Mouse (Mus musculus) Muller cell, postnatal 12 days (primary cell): ENCODE measurements around the gene Zer1.
A peak's percentile ranks its signal among the peaks of the same experiment; 100 is the strongest.

Experiments used
- DNase-seq: peaks from one replicate; pipeline ENCODE4 v3.0.0-alpha.2; 2015; ENCODE audit errors: inconsistent ontology term

The Zer1 gene

DNA sequence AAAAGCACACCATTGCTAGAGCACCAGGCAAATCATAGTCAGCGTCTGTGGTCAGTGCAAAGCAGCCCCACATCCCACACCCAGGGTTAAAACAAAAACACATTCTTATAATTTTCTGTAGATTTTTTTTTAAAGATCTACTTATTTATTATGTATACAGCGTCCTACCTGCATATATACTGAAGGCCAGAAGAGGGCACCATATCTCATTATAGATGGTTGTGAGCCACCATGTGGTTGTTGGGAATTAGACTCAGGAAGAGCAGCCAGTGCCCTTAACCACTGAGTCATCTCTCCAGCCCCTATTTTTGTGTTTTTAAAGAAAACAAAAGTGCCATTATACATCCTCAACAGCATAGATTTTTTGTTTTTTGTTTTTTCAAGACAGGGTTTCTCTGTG lies 4.4 kb upstream of the Zer1 start:
- peak; percentile 22 for DNase-seq

- DNase-seq: no peak
Measured at GRCm38 (mm10) chr2:30123729-30124471, 485 bp downstream of the Zer1 start.

DNA sequence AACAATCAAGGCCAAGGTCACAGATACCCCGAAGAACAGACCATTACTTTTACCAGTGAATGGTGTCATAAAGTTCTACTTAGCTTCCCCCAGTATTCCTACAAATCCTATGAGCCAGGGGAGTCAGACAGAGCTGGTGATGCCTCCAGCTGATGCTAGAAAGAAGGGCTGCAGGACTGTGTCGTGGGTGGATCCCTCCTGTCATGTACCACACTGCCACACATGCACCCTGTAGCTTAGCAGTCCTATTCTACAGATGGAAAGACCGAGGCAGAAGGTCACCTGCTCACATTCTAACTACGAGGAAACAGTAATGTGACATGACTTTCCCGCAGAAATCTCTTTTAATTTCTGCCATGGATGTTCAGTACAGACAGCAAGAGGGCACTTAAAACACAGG lies 1.6 kb downstream of the Zer1 start:
- no peak for DNase-seq

- DNase-seq: no peak
Measured at GRCm38 (mm10) chr2:30120269-30120668, 4.1 kb downstream of the Zer1 start.

DNA sequence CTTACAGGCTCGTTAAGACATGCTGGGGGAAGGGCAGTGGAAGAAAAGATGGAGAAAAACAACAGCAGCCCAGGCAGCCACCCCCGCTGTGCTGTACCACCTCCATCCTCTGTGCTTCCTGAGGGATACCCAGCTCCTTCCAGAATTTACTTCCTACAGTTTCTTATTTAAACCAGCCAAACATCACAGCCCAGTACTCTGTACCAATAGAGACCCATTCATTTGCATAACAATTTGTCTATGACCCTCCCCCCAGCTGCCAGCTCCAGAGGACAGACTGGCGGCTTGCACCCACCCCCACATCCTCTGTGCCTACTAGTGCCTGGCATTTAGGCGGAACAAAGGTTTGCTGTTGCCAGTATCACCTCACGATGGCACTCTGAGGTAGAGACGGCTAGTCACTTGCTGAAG lies 4.7 kb downstream of the Zer1 start:
- peak; percentile 22 for DNase-seq

DNA sequence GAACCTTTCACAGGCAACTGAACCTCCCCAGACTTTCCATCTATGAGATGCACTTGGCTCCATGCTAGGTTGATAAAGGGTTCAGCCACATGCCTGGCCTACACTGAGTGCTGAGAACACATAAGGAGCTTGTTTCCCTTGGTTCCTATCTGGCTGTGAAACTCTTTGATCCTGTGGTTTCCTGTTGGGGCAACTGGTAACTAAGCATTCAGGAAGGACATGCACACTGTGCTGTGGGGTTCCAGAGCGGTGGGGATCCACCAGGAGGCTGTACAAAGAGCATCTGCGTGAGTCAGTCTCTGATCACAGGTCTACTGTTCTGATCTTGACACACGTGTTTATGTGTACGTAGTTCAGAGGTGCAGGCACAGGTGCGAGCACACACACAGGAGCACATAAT lies 11.8 kb downstream of the Zer1 start:
- no peak for DNase-seq

- no peak for DNase-seq
Measured at GRCm38 (mm10) chr2:30111500-30111899, 12.9 kb downstream of the Zer1 start.

DNA sequence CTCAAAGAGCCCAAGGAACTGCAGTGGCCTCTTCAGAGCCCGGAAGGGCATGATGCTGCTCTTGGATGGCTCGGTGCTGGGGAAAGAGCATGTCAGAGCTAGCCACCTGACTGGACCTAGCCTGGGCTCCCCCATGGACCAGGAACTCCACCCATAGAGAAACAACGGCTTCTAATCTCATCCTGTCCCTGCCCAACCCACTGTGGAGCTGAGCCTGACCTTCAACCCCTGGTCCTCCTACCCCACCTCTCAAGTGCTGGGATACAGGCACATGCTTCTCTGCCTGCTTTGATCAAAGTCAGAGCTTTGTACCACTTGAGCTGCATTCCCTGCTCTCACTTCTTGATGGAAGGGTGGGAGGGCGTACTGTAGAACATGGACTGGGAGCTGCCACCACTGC lies 16.1 kb downstream of the Zer1 start:
- no peak for DNase-seq

GRCm38 (mm10) chr2:30107646-30108045 lies 16.7 kb downstream of the Zer1 start:
- DNase-seq: no peak

DNA sequence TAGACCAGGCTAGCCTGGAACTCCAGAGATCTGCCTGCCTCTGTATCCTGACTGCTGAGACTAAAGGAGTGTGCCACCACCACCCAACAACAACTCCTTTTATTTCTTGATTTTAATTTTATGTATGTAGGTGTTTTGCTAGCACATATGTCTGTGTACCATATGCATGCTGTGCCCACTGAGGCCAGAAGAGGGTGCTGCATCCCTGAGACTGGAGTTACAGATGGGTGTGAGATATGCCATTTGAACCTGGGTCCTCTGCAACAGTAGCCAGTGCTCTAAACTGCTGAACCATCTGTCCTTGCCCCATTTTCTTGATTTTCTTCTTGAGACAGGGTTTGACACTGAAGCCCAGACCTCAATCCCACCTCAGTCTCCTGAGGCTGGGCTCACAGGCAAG lies 18.0 kb downstream of the Zer1 start:
- DNase-seq: peak; percentile 14

DNA sequence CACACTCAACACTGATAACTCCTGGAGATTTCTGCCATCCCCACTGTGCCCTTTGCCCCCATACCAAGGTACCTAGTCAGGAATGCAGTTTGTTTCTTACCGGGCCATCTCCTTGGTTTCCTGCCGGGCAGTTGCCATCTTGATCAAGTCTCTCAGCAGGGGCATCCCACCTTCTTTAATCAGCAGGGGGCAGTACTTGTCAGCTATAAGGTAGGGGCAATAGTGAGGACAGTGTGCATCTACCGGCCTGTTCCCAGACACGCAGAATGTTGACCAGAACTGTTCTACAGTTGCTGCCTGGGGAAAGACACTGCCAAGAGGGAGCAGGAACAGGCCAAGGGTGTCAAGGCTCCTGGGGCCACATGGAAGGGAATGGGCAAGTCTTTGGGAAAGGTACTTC lies 24.2 kb downstream of the Zer1 start:
- DNase-seq: no peak

- DNase-seq: peak; percentile 32
Measured at GRCm38 (mm10) chr2:30095882-30096527, 28.4 kb downstream of the Zer1 start.

DNA sequence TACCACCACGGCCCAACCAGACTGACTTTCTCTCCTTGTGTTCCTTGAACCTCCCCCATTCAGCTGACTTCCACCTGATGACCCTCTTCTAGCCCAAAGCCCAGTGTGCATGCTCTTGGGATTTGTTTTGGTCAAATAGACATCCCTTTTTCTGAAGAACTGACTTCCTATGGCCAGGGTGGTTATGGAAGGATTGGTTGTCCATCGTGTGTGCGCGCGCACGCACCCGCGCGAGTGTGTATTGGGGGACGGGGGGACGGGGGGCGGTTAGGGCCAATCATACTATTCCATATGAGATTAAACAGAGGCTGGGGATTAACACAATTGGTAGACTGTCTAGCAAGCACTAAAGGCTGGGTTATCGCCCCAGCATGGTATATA lies 30.2 kb downstream of the Zer1 start:
- DNase-seq: peak; percentile 51

DNA sequence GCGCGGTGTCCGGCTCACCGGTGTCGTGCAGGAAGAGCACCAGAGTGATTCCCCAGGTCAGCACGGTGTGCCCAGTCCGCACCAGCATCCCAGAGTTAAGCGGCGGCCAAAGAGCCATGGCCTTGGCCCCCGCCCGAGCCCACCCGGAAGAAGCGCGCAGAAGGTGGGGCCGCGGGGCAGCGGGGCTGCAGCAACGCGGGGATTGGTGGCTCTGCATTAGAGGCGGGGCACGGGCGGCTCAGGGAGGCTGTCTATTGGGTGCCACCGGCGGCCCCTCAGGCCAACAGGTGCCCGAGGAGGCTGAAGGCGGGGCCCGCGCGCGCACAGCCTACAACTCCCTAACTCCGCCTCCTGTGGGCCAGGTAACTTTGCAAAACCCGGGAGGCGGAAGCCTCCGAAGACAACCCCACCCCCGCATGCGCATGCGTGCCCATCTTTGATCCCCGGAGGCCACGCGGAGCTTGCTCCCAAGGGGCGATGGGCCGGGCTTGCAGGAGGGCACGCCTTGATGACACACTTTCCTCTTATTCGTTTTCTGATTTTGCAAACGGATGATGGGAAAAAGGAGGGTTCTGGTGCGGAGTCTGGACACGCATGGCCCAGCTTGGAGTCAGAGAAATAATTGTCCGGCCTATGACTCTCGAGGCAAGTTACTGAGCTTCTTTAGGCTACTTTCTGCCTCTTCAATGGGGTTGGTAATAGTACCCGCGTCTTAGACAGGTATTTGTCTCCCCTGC lies 30.7 kb downstream of the Zer1 start, which contains the start of gene Zdhhc12:
Gene Zdhhc12, minus strand, starts transcription at position 178 of the 737 bp plus-strand sequence.
- peak; percentile 99 for DNase-seq

GRCm38 (mm10) chr2:30092280-30092918 lies 32.0 kb downstream of the Zer1 start:
- no peak for DNase-seq

GRCm38 (mm10) chr2:30091521-30091920 lies 32.9 kb downstream of the Zer1 start:
- DNase-seq: no peak

DNA sequence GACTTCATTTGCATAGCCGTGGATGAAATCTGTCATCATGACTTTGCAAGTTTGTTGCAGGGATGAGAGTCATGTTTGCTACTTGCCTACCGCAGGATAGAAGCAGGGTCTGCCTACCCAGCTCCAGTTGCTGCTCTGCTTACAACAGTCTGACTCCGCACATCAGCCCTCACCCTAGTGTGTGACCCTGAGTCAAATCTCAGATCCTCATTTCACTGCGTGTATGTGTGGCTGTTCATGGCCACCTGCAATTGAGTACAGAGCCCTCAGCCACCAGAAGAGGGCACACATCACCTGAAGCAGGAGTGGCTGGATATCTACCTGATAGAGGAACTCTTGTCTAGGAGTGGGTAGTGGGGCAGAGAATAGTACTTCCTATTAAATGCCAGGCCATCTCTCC lies 37.1 kb downstream of the Zer1 start:
- DNase-seq: no peak

DNA sequence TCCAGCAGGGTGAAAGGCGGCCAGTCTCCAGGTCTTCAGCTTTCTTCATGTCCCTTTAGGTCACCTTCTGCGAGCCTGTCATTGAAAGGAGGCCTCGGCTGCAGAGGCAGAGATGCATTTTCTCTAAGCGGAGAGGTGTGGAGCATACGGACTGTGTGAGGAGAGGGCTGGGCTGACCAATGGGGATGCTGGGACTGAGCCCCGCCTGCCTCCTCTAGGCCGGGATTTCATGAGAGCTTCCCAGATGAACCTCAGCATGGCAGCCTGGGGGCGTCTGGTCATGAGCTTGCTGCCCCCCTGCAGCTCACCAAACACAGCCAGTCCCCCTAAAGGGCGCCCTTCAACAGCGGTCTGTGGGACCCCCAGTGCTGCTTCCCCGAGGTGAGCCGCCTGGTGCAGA lies 39.8 kb downstream of the Zer1 start:
- no peak for DNase-seq

DNA sequence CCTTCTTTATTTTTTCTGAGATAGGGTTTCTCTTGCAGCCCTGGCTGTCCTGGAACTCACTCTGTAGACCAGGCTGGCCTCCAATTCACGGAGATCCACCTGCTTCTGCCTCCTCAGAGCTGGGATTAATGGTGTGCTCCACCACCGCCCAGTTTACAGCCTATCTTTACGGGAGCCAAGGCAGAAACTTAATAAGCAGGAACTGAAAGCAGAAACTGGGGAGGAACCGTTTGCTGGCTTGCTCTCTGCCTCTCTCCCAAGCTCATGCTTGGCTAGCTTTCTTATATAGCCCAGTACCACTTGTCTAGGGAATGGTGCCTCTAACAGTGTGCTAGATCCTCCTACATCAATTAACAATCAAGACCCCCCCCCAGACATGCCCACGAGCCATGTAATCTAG lies 40.3 kb downstream of the Zer1 start:
- DNase-seq: no peak

GRCm38 (mm10) chr2:30080181-30080800 lies 44.1 kb downstream of the Zer1 start:
- no peak for DNase-seq

- DNase-seq: no peak
Measured at GRCm38 (mm10) chr2:30078760-30079159, 45.6 kb downstream of the Zer1 start.

DNA sequence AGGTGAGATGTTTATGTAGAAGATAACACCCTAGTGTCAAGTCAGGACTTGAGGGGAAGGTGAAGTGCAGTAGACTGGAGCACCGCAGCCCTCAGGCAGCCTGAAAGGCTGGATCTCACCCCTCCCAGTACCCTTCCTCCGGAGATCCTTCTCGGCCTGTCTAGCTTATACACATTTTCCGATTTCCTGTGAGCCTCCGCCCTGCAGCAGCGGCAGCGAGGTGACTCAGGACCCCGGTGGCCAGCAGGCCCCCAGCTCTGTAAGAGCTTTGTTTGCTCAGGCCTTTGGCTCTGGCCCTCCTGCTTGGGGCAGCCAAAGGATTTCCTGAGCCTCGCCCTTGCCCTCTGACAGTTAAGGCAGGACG lies 46.1 kb downstream of the Zer1 start:
- peak; percentile 19 for DNase-seq
